Mouse (Mus musculus) mesoderm, embryonic 11.5 days (tissue): ENCODE results near the gene Meis2.

Experiments used
- DNase-seq: peaks from one replicate; pipeline ENCODE4 v3.0.0-alpha.2; 2012; ENCODE audit warnings: low read depth, low spot score

Gene Meis2

GRCm38 (mm10) chr2:115901007-115901406 is 164.6 kb downstream of the Meis2 start:
- no peak for DNase-seq

- DNase-seq = peak; percentile 58
These were observed 168.1 kb downstream of the Meis2 start for GRCm38 (mm10) chr2:115897559-115897958.

- peak; percentile 27 for DNase-seq
These were observed 168.6 kb downstream of the Meis2 start for GRCm38 (mm10) chr2:115897001-115897400.

- DNase-seq = no peak
These were observed 169.9 kb downstream of the Meis2 start for GRCm38 (mm10) chr2:115895717-115896116.

- no peak for DNase-seq
These were observed 170.4 kb downstream of the Meis2 start for GRCm38 (mm10) chr2:115895256-115895655.

- DNase-seq = no peak
These were observed 172.5 kb downstream of the Meis2 start for GRCm38 (mm10) chr2:115893113-115893512.

GRCm38 (mm10) chr2:115890715-115891114 is 174.9 kb downstream of the Meis2 start:
- DNase-seq = no peak

GRCm38 (mm10) chr2:115890030-115890429 is 175.6 kb downstream of the Meis2 start:
- no peak for DNase-seq

GRCm38 (mm10) chr2:115889212-115889611 is 176.4 kb downstream of the Meis2 start:
- no peak for DNase-seq

GRCm38 (mm10) chr2:115888336-115889077 is 177.1 kb downstream of the Meis2 start:
- no peak for DNase-seq

GRCm38 (mm10) chr2:115887631-115888030 is 178.0 kb downstream of the Meis2 start:
- DNase-seq = no peak

- DNase-seq = no peak
These were observed 181.5 kb downstream of the Meis2 start for GRCm38 (mm10) chr2:115884184-115884583.

- no peak for DNase-seq
These were observed 182.1 kb downstream of the Meis2 start for GRCm38 (mm10) chr2:115883520-115883919.

- DNase-seq = no peak
These were observed 189.7 kb downstream of the Meis2 start for GRCm38 (mm10) chr2:115875802-115876531.

- no peak for DNase-seq
These were observed 192.8 kb downstream of the Meis2 start for GRCm38 (mm10) chr2:115872851-115873250.

GRCm38 (mm10) chr2:115869966-115870365 is 195.7 kb downstream of the Meis2 start:
- no peak for DNase-seq

GRCm38 (mm10) chr2:115860600-115861347 is 204.9 kb downstream of the Meis2 start:
- DNase-seq = peak; percentile 79

- DNase-seq = peak; percentile 88
These were observed 205.5 kb downstream of the Meis2 start for GRCm38 (mm10) chr2:115860141-115860480.

GRCm38 (mm10) chr2:115859371-115860140 is 206.1 kb downstream of the Meis2 start:
- DNase-seq = peak; percentile 92

- DNase-seq = no peak
These were observed 206.7 kb downstream of the Meis2 start for GRCm38 (mm10) chr2:115858927-115859326.

- no peak for DNase-seq
These were observed 207.4 kb downstream of the Meis2 start for GRCm38 (mm10) chr2:115858246-115858645.
